Mouse (Mus musculus) cerebellum, postnatal 36 days (tissue): ENCODE results near the gene Slc25a34.

Experiments used
- DNase-seq, 2 experiments: peaks; one replicate each; pipeline ENCODE4 v3.0.0; 2021 to 2022; ENCODE audit warnings: mixed read lengths in 2 of 2

Slc25a34 gene

GRCm38 (mm10) chr4:141578833-141579232, 44.8 kb downstream of the Slc25a34 start:
- DNase-seq = no peak

- DNase-seq = no peak
Measured at GRCm38 (mm10) chr4:141576877-141577276, 46.7 kb downstream of the Slc25a34 start.

DNA sequence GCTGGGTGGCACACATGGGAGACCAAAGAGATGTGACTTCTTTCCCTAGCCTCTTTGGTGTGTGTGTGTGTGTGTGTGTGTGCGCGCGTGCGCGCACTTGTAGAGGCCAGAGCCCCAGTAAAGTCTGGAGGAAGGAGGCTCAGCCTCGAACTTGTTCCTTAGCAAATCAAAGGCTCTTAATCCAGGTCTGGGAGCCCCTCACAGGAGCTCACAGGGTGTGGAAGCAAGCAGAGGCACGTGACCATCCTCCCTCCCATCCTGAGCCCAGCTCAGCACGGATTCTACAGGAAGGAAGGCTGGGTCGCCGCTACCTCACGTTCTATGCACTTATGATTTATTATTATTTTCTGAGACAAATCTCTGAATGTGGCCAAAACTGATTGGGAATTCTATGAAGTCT, 47.2 kb downstream of the Slc25a34 start:
- no peak for DNase-seq

DNA sequence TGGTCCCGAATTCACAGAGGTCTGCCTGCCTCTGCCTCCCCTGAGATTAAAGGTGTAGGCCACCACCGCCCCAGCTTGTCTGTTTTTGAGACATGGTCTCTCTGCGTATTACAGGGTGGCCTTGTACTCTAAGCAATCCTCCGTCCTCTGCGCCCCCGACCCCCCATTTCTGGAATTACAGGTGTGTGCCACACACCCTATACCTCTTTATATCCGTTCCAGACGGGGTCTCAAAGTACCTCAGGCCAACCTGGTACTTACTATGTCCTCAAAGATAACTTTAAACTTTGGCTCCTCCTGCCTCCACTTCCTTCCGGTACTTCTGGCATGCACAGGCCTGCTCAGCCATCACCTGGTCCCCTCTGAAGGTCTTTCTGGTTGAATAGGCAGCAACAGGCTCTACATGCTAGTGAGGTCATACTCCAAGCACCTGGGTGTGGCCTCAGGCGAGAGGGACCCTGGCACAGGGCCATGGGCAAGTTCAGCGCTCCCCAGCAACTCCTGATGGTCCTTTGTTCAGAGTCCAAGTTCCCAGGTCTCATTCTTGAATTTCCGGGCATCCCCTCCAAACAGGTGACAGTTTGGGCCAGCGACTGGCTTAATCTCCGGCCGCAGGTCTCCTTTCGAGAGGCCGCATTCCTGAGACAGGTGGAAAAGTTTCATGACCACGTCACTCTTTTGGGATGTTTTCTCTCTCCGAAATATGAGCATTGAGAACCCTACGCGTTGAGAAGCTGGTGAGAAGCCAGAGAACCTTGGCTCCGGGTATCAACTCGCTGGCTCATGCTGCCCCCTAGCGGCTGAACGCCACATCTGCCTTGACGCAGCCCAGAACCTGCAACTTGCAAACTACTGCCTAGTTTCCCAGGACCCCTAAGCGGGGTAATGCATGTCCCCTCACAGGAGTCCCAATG, 48.6 kb downstream of the Slc25a34 start:
- peak; percentile 83 to 85 for DNase-seq

GRCm38 (mm10) chr4:141573359-141573966, 50.2 kb downstream of the Slc25a34 start:
- no peak for DNase-seq

- DNase-seq = no peak
Measured at GRCm38 (mm10) chr4:141572668-141573358, 50.8 kb downstream of the Slc25a34 start.

GRCm38 (mm10) chr4:141571934-141572333, 51.7 kb downstream of the Slc25a34 start:
- no peak for DNase-seq

DNA sequence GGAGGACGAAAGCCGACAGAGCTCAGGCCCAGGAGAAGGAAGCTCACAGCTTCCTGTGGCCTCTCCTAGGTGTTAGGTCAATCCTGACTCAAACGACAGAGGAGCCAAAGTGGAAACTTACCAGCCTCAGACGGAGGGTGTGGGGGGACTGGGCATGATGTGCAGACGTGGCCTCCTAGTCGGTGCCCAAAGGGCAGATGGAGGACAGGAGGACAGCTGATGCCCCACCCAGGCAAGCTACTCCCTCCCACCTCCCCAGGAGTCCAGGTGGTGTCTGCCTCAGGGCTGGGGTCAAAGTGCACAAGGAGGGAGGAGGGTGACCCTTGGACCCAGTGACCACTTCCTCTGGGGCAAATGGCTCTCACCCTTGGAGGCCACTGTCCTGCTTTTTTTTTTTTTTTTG, 52.3 kb downstream of the Slc25a34 start:
- no peak for DNase-seq

DNA sequence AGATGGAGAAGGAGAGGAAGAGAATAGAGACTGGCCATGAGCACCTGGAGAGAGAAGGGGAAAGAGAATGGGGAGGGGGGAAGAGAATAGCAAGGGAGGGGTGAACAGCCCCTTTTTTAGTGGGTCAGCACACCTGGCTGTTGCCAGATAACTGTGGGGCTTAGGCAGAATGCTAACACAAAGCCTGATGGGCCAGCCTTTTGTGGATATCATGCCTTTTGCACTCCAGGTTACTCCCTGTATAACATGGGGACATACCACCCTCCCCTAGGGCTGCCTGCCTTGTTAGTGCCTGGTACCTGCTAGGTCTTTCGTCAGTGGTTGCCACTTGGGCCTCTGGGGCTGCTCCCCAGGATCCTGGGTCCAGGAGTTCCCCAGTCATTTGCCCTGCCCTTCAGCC, 52.8 kb downstream of the Slc25a34 start:
- DNase-seq = no peak

- no peak for DNase-seq
Measured at GRCm38 (mm10) chr4:141570004-141570403, 53.6 kb downstream of the Slc25a34 start.

GRCm38 (mm10) chr4:141568966-141569365, 54.7 kb downstream of the Slc25a34 start:
- DNase-seq = no peak
